ENCODE assay signal across 27 mouse cellular contexts in genomic region chr2:43182105-43182504, GRCm38 (mm10).
DNase-seq lines count a peak whose midpoint lies in the region; ATAC-seq and TF ChIP-seq lines count a peak whose summit lies in the region.
"Had no signal": no experiment of that assay in that cellular context is flagged by ENCODE, and none has a peak within 500 bp of the region (broad histone marks: within the 10 kb centered on the region; RNA-seq: fewer than 3 reads in every experiment).

No protein-coding gene starts in this region.

- TF ChIP-seq CTCF in brain, embryonic 14.5 days (IDR thresholded peaks at IDR 0.05; ENCODE audit: borderline replicate concordance, extremely low read depth, insufficient read depth, insufficient read length), result no peak

- H3K27me3 ChIP-seq in forebrain, embryonic 14.5 days (replicated peaks; ENCODE audit: control insufficient read depth, insufficient read depth, low read length), result no peaks in the 10 kb centered on the region
- H3K27me3 ChIP-seq in forebrain, embryonic 10.5 days (ENCODE audit: poor library complexity, severe bottlenecking), result no peaks in the 10 kb centered on the region
- no peaks in the 10 kb centered on the region for H3K27me3 ChIP-seq in midbrain, embryonic 11.5 days (ENCODE audit: control insufficient read depth, insufficient read depth, low read length)
- no peaks in the 10 kb centered on the region for H3K27me3 ChIP-seq in midbrain, embryonic 15.5 days (replicated peaks)
- no peaks in the 10 kb centered on the region for H3K27me3 ChIP-seq in midbrain, embryonic 14.5 days (ENCODE audit: control insufficient read depth, insufficient read depth, low read length)
- H3K27me3 ChIP-seq in midbrain, embryonic 13.5 days, result no peaks in the 10 kb centered on the region
- H3K27me3 ChIP-seq: CH12.LX; embryonic facial prominence, embryonic 13.5 days; embryonic facial prominence, embryonic 15.5 days; forebrain, embryonic 15.5 days; Patski had no signal

- TF ChIP-seq POLR2A in brain, embryonic 14.5 days (IDR thresholded peaks at IDR 0.05; ENCODE audit: borderline replicate concordance, extremely low read depth, insufficient read depth, insufficient read length, poor library complexity, severe bottlenecking), result no peak

- ATAC-seq in forebrain, embryonic 14.5 days, result no peak
- peak; percentile 63; the same call in 1 of the 2 replicates for ATAC-seq in midbrain, embryonic 11.5 days (ENCODE audit: low FRiP score)
- no peak for ATAC-seq in midbrain, embryonic 15.5 days (replicated peaks)
- no peak for ATAC-seq in midbrain, embryonic 14.5 days (ENCODE audit: low FRiP score, low TSS enrichment)
- ATAC-seq in midbrain, embryonic 13.5 days, result no peak
- ATAC-seq: activated CD4-positive, CD25-positive, alpha-beta regulatory T cell, adult 4 months; CD4-positive, CD25-positive, alpha-beta regulatory T cell, adult 4 months; forebrain, embryonic 15.5 days; Patski had no signal

- no peak overlapping the region for H3K4me3 ChIP-seq in forebrain, embryonic 14.5 days (ENCODE audit: low read depth, low read length)
- H3K4me3 ChIP-seq in forebrain, embryonic 10.5 days, result no peak overlapping the region
- H3K4me3 ChIP-seq in midbrain, embryonic 11.5 days (ENCODE audit: low read depth, low read length), result no peak overlapping the region
- H3K4me3 ChIP-seq in midbrain, embryonic 15.5 days, result no peak overlapping the region
- no peak overlapping the region for H3K4me3 ChIP-seq in midbrain, embryonic 14.5 days (replicated peaks; ENCODE audit: low read depth, low read length)
- no peak overlapping the region for H3K4me3 ChIP-seq in midbrain, embryonic 13.5 days (replicated peaks)
- H3K4me3 ChIP-seq: embryonic facial prominence, embryonic 13.5 days; embryonic facial prominence, embryonic 15.5 days; erythroblast, embryonic 14.5 days; forebrain, embryonic 15.5 days had no signal

- peak; percentile 5 for DNase-seq in forebrain, embryonic 14.5 days (ENCODE audit: low spot score)
- no peak for DNase-seq in forebrain, embryonic 10.5 days (ENCODE audit: extremely low spot score, low spot score)
- DNase-seq in midbrain, embryonic 11.5 days (ENCODE audit: low spot score, missing footprints), result no peak
- peak; percentile 24 for DNase-seq in midbrain, embryonic 14.5 days
- DNase-seq in brain, embryonic 14.5 days (ENCODE audit: low read depth), result peak; percentile 45
- DNase-seq: adrenal gland, adult 8-10 months; adrenal gland, postnatal 14 days; adrenal gland, postnatal 36 days; B cell, adult 2 months; cerebellum, adult 11 months; cerebellum, adult 18-20 months; cerebellum, adult 8-10 months; cerebellum, adult 9-11 months; cerebellum, postnatal 14 days; cerebellum, postnatal 36 days; embryo, embryonic 11 days had no signal

- H3K4me1 ChIP-seq in forebrain, embryonic 14.5 days (ENCODE audit: control insufficient read depth, insufficient read depth, low read length), result no peaks in the 10 kb centered on the region
- no peaks in the 10 kb centered on the region for H3K4me1 ChIP-seq in forebrain, embryonic 10.5 days
- H3K4me1 ChIP-seq in midbrain, embryonic 11.5 days (ENCODE audit: control insufficient read depth, insufficient read depth, low read length), result no peaks in the 10 kb centered on the region
- no peaks in the 10 kb centered on the region for H3K4me1 ChIP-seq in midbrain, embryonic 15.5 days
- H3K4me1 ChIP-seq in midbrain, embryonic 14.5 days (ENCODE audit: control insufficient read depth, insufficient read depth, low read length), result no peaks in the 10 kb centered on the region
- H3K4me1 ChIP-seq in midbrain, embryonic 13.5 days (replicated peaks), result no peaks in the 10 kb centered on the region
- H3K4me1 ChIP-seq: embryonic facial prominence, embryonic 13.5 days; embryonic facial prominence, embryonic 15.5 days; forebrain, embryonic 15.5 days had no signal

- H3K36me3 ChIP-seq in forebrain, embryonic 14.5 days (ENCODE audit: control insufficient read depth, insufficient read depth, low read length), result no peaks in the 10 kb centered on the region
- H3K36me3 ChIP-seq in forebrain, embryonic 10.5 days (replicated peaks), result no peaks in the 10 kb centered on the region
- H3K36me3 ChIP-seq in midbrain, embryonic 11.5 days (ENCODE audit: control insufficient read depth, insufficient read depth, low read length), result no peaks in the 10 kb centered on the region
- no peaks in the 10 kb centered on the region for H3K36me3 ChIP-seq in midbrain, embryonic 15.5 days (replicated peaks)
- no peaks in the 10 kb centered on the region for H3K36me3 ChIP-seq in midbrain, embryonic 14.5 days (ENCODE audit: control insufficient read depth, insufficient read depth, low read length)
- H3K36me3 ChIP-seq in midbrain, embryonic 13.5 days, result no peaks in the 10 kb centered on the region
- H3K36me3 ChIP-seq: embryonic facial prominence, embryonic 13.5 days; embryonic facial prominence, embryonic 15.5 days; forebrain, embryonic 15.5 days; G1E had no signal

- H3K4me2 ChIP-seq in forebrain, embryonic 14.5 days (ENCODE audit: low read length), result no peak overlapping the region
- H3K4me2 ChIP-seq in midbrain, embryonic 11.5 days, result no peak overlapping the region
- no peak overlapping the region for H3K4me2 ChIP-seq in midbrain, embryonic 15.5 days
- no peak overlapping the region for H3K4me2 ChIP-seq in midbrain, embryonic 14.5 days (ENCODE audit: low read length)
- H3K4me2 ChIP-seq in midbrain, embryonic 13.5 days (replicated peaks), result no peak overlapping the region
- H3K4me2 ChIP-seq: embryonic facial prominence, embryonic 13.5 days; embryonic facial prominence, embryonic 15.5 days; forebrain, embryonic 15.5 days had no signal

- no peak overlapping the region for H3K27ac ChIP-seq in forebrain, embryonic 14.5 days (ENCODE audit: low read depth, low read length)
- no peak overlapping the region for H3K27ac ChIP-seq in forebrain, embryonic 10.5 days
- H3K27ac ChIP-seq in midbrain, embryonic 11.5 days (ENCODE audit: low read depth, low read length), result no peak overlapping the region
- H3K27ac ChIP-seq in midbrain, embryonic 15.5 days, result no peak overlapping the region
- H3K27ac ChIP-seq in midbrain, embryonic 14.5 days (replicated peaks; ENCODE audit: low read depth, low read length), result no peak overlapping the region
- no peak overlapping the region for H3K27ac ChIP-seq in midbrain, embryonic 13.5 days
- H3K27ac ChIP-seq: embryonic facial prominence, embryonic 13.5 days; embryonic facial prominence, embryonic 15.5 days; forebrain, embryonic 15.5 days had no signal

- H3K9me3 ChIP-seq in forebrain, embryonic 14.5 days (replicated peaks; ENCODE audit: control insufficient read depth, low read length), result no peaks in the 10 kb centered on the region
- H3K9me3 ChIP-seq in forebrain, embryonic 10.5 days, result no peaks in the 10 kb centered on the region
- no peaks in the 10 kb centered on the region for H3K9me3 ChIP-seq in midbrain, embryonic 11.5 days (ENCODE audit: control insufficient read depth, low read length)
- no peaks in the 10 kb centered on the region for H3K9me3 ChIP-seq in midbrain, embryonic 15.5 days
- H3K9me3 ChIP-seq in midbrain, embryonic 14.5 days (ENCODE audit: control insufficient read depth, low read length), result no peaks in the 10 kb centered on the region
- H3K9me3 ChIP-seq in midbrain, embryonic 13.5 days, result no peaks in the 10 kb centered on the region
- H3K9me3 ChIP-seq: embryonic facial prominence, embryonic 13.5 days; embryonic facial prominence, embryonic 15.5 days; forebrain, embryonic 15.5 days; G1E had no signal

- no peak overlapping the region for H3K9ac ChIP-seq in forebrain, embryonic 14.5 days (ENCODE audit: low read length)
- H3K9ac ChIP-seq in midbrain, embryonic 11.5 days (ENCODE audit: low read length), result no peak overlapping the region
- no peak overlapping the region for H3K9ac ChIP-seq in midbrain, embryonic 15.5 days
- H3K9ac ChIP-seq in midbrain, embryonic 14.5 days (replicated peaks; ENCODE audit: low read length), result no peak overlapping the region
- no peak overlapping the region for H3K9ac ChIP-seq in midbrain, embryonic 13.5 days (replicated peaks)
- H3K9ac ChIP-seq: embryonic facial prominence, embryonic 13.5 days; embryonic facial prominence, embryonic 15.5 days; forebrain, embryonic 15.5 days had no signal

Comparison
In these comparisons a context has a peak if more than half of its experiments do, and no peak if none do; other contexts are left out.
1. DNase-seq: peak in forebrain, embryonic 14.5 days (single experiment), midbrain, embryonic 14.5 days (single experiment) and brain, embryonic 14.5 days (single experiment); none in forebrain, embryonic 10.5 days (single experiment) and midbrain, embryonic 11.5 days (single experiment).